Mouse (Mus musculus) limb, embryonic 14.5 days (tissue): ENCODE data around the gene Fermt3. TPM values are rescaled to one million over a fixed set of nuclear protein-coding genes. Genes with fewer than 3 reads are reported as not detected.

Source experiments
- ATAC-seq: fragments of 200-750 bp; cut with Nextera tagmentation; 2 replicates; pipeline ENCODE4 v1.8.0; 2017; ENCODE audit warnings: low read depth, moderate number of reproducible peaks, moderate TSS enrichment; ENCODE audit not compliant: low FRiP score
- DNase-seq: peaks from one replicate; pipeline ENCODE4 v3.0.0-alpha.2; 2015; ENCODE audit warnings: low spot score
- H3K27ac ChIP-seq: fragments of 300-500 bp; sonication (generic); replicated peaks from 2 replicates; pipeline ENCODE4 v1.5.1; 2014; ENCODE audit warnings: low read depth, mild to moderate bottlenecking, low read length, moderate library complexity, mixed read lengths
- H3K27me3 ChIP-seq: fragments of 300-500 bp; sonication (generic); 2 replicates; pipeline ENCODE4 v1.6.1; 2014; ENCODE audit warnings: low read length, mixed read lengths; ENCODE audit not compliant: control insufficient read depth, insufficient read depth
- H3K36me3 ChIP-seq: fragments of 300-500 bp; sonication (generic); 2 replicates; pipeline ENCODE4 v1.6.1; 2014; ENCODE audit warnings: mild to moderate bottlenecking, low read length, moderate library complexity, mixed read lengths; ENCODE audit not compliant: control insufficient read depth, insufficient read depth
- H3K4me1 ChIP-seq: fragments of 300-500 bp; sonication (generic); 2 replicates; pipeline ENCODE4 v1.6.1; 2014; ENCODE audit warnings: antibody characterized with exemption, low read length, mixed read lengths; ENCODE audit not compliant: control insufficient read depth, insufficient read depth
- H3K4me2 ChIP-seq: fragments of 300-500 bp; sonication (generic); replicated peaks from 2 replicates; pipeline ENCODE4 v1.6.1; 2014; ENCODE audit warnings: low read depth, mild to moderate bottlenecking, low read length, moderate library complexity; ENCODE audit not compliant: severe bottlenecking
- H3K4me3 ChIP-seq: fragments of 300-500 bp; sonication (generic); replicated peaks from 2 replicates; pipeline ENCODE4 v1.5.1; 2014; ENCODE audit warnings: low read length
- H3K9ac ChIP-seq: fragments of 300-500 bp; sonication (generic); 2 replicates; pipeline ENCODE4 v1.6.1; 2014; ENCODE audit warnings: mild to moderate bottlenecking, low read depth, low read length, moderate library complexity; ENCODE audit not compliant: severe bottlenecking
- H3K9me3 ChIP-seq: fragments of 300-500 bp; sonication (generic); 2 replicates; pipeline ENCODE4 v1.6.1; 2016; ENCODE audit warnings: low read length; ENCODE audit not compliant: control insufficient read depth
- POLR2A ChIP-seq: fragments of 200-500 bp; IDR thresholded peaks from 2 replicates; pipeline ENCODE4 v1.8.0; 2012; ENCODE audit warnings: inconsistent platforms, mild to moderate bottlenecking, moderate library complexity, borderline replicate concordance; ENCODE audit not compliant: insufficient read depth, insufficient read length; ENCODE audit errors: extremely low read depth
- WGBS: fragments of 180-500 bp; shearing (Covaris S2); extraction: QIAGEN DNeasy Blood & Tissue Kit; methylation state at CpG from one replicate; pipeline ENCODE4 v1.1.7; 2014; 5-methylcytosine and 5-hydroxymethylcytosine counted together
- polyA plus RNA-seq, 2 experiments: library from polyadenylated mRNA; depleted of rRNA in 1 of 2; stranded (reverse) in 1 of 2; unstranded in 1 of 2; fragments of >200 nt; fragmentation: Nextera tagmentation in 1 of 2; extraction: Ambion mirVana in 1 of 2; gene quantifications; 2 replicates each; pipeline versions ENCODE4 v1.2.1 to v1.2.3; 2012 to 2014

The Fermt3 gene
- polyA plus RNA-seq, 2 experiments: 10.1 to 10.2 TPM

DNA sequence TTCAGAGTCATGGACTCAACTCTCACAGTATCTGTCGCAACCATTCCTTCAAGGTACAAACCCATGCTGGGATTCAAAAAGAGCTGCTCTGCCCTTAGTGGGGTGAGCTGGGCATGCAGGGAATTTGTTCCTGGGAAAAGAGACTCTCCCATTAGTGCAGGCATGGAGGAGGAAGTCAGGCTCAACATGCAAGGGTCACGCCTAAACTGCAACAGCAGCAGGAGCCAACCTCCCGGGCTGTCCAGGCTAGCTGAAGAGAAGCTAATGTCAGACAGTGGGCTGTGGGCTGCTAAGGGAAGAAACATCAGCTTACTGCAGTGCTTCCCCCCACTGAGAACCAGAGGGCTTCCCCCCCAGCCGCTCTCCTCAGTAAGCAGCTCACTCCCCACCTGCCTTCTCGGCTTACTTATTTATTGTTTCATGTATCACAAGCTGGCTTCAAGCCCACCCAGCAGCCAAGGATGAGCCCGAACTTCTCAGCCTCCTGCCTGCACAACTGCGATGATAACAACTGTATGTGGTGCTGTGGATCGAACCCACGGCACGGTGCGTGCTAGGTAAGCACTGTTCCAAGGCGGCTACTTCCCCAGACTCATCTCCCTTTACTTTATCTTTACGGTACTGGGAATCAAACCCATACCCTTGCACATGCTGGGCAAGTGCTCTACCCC lies 46.9 kb downstream of the Fermt3 start:
- H3K9me3 ChIP-seq: no peaks in the 10 kb centered on the region
- no peak for TF ChIP-seq POLR2A
- H3K27me3 ChIP-seq: no peaks in the 10 kb centered on the region
- H3K36me3 ChIP-seq: 0 out of 2 replicates have a peak, but pooled peaks cover 2% of the 10 kb centered on the region
- 83% methylated on average over 13 of the region's 13 CpGs for WGBS
- no peak for ATAC-seq
- no peak overlapping the region for H3K9ac ChIP-seq
- H3K4me2 ChIP-seq: no peak overlapping the region
- DNase-seq: no peak
- no peak overlapping the region for H3K27ac ChIP-seq
- peaks cover 28% of the 10 kb centered on the region for H3K4me1 ChIP-seq
- H3K4me3 ChIP-seq: no peak overlapping the region

- no peak overlapping the region for H3K9ac ChIP-seq
- no peak overlapping the region for H3K4me3 ChIP-seq
- ATAC-seq (no peak), DNase-seq (no peak)
- peaks cover 27% of the 10 kb centered on the region for H3K4me1 ChIP-seq
- no peak for TF ChIP-seq POLR2A
- H3K27ac ChIP-seq: no peak overlapping the region
- H3K9me3 ChIP-seq: no peaks in the 10 kb centered on the region
- WGBS: 32% methylated on average over 6 of the region's 6 CpGs
- no peak overlapping the region for H3K4me2 ChIP-seq
- no peaks in the 10 kb centered on the region for H3K36me3 ChIP-seq
- no peaks in the 10 kb centered on the region for H3K27me3 ChIP-seq
These were observed 47.6 kb downstream of the Fermt3 start for GRCm38 (mm10) chr19:6971644-6972043.

GRCm38 (mm10) chr19:6970460-6971085 lies 48.7 kb downstream of the Fermt3 start:
- no peak for TF ChIP-seq POLR2A
- ATAC-seq (no peak), DNase-seq (no peak)
- 0 out of 2 replicates have a peak overlapping the region, but pooled peaks have one; percentile 63 for H3K9ac ChIP-seq
- H3K4me3 ChIP-seq: peak overlapping the region; percentile 61
- no peaks in the 10 kb centered on the region for H3K9me3 ChIP-seq
- H3K27ac ChIP-seq: no peak overlapping the region
- peak overlapping the region; percentile 61 for H3K4me2 ChIP-seq
- H3K4me1 ChIP-seq: peaks cover 21% of the 10 kb centered on the region
- 22% methylated on average over 11 of the region's 11 CpGs for WGBS
- peaks cover 10% of the 10 kb centered on the region for H3K36me3 ChIP-seq
- no peaks in the 10 kb centered on the region for H3K27me3 ChIP-seq

GRCm38 (mm10) chr19:6969665-6970381 lies 49.4 kb downstream of the Fermt3 start:
- Histone ChIP-seq H3K36me3 (peaks cover 18% of the 10 kb centered on the region), H3K9ac (peak overlapping the region; percentile 63), H3K9me3 (no peaks in the 10 kb centered on the region), H3K27me3 (no peaks in the 10 kb centered on the region), H3K4me1 (peaks cover 21% of the 10 kb centered on the region), H3K4me2 (peak overlapping the region; percentile 61), H3K27ac (no peak overlapping the region), H3K4me3 (peak overlapping the region; percentile 61)
- WGBS: under 1% methylated on average over 44 of the region's 55 CpGs
- DNase-seq (peak; percentile 30), ATAC-seq (peak; percentile 73)
- peak; percentile 69; the same call in 1 of the 2 replicates for TF ChIP-seq POLR2A

- no peaks in the 10 kb centered on the region for H3K9me3 ChIP-seq
- 1% methylated on average over 12 of the region's 20 CpGs for WGBS
- H3K4me3 ChIP-seq: peak overlapping the region; percentile 61
- H3K9ac ChIP-seq: peak overlapping the region; percentile 63
- peaks cover 21% of the 10 kb centered on the region for H3K4me1 ChIP-seq
- ATAC-seq (peak; percentile 46), DNase-seq (peak; percentile 39)
- H3K36me3 ChIP-seq: peaks cover 23% of the 10 kb centered on the region
- no peak overlapping the region for H3K27ac ChIP-seq
- H3K27me3 ChIP-seq: no peaks in the 10 kb centered on the region
- H3K4me2 ChIP-seq: peak overlapping the region; percentile 61
- TF ChIP-seq POLR2A: no peak
These were observed 50.0 kb downstream of the Fermt3 start for GRCm38 (mm10) chr19:6969291-6969664.
